Mouse (Mus musculus) v-Abl transformed pro-B cells (cell line): ENCODE results near the gene Nfam1.

Experiments used
- in situ Hi-C, 2 experiments: fragments of 400-800 bp; cut with MboI; formaldehyde crosslinking; loops; one replicate each; pipeline ENCODE4 v1.15.1; 2025; ENCODE audit not compliant: unreplicated experiment in 2 of 2

The Nfam1 gene

DNA sequence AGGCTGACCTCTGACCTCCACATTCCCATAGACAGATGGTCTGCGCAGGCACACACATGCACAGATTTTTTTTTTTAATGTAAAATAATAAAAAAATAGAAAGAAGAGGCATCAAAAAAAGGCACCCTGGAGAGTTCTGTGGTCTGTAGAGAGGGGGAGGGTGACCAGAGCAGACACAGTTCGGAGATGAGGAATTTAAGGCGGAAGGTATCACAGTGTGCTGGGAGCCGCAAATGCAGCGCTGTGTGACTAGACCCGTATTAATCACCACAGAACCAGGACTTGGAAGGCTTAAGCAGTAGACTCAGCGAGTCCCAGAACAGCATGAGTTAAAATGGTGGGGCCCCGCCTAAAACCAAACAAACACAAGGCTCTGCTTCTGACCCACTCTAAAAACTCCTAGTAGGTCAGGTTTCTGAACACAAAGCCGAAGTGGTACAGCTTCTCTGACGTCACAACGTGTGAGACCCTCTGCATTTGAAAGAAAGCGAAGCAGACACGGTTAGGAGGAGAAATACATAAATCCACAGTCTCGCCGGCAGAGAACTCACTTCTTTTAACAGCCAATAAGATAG, 25.7 kb downstream of the Nfam1 start:
- in situ Hi-C loops, result no loop called here

DNA sequence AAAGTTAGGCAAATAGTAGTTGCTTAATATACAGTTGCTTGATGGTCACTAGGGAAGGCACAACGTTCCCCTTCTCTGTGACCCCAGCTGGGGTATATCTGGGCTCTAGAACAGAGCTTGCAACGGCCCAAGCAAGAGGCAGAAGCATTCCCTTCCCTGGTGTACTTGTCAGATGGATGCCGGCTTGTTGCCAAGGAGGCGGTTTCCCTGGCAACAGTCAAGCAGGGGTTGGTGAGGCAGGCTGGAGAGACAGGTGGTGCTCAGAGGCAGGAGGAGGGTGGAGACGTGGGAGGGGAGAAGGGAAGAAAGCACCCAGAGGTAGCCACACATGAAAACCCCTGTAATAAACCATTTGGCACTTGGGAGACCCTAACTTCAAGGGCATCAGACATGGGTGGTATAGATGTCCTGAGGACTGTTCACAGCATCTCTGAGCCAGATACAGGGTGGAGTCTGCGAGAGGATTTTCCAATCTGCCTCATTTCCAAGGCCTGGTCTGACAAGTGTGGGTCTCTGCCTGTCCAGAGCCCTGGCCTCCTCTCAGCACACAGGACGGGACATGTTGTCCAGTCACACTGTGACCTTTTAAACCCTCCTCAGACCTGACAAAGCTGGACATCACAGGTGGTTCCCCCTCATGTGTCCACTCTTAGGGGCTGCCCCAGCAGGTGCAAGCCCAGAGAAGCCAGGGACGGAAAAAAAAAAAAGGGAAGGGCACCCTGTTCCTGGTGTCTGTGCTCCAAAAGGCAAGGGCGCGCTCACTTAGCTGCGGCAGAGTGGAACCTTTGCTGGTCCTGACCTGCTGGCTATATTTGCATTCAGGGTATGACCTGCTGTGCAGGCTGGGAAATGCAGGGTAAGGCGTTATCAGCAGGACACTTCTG, 30.2 kb downstream of the Nfam1 start:
- in situ Hi-C loops, result no loop called here

DNA sequence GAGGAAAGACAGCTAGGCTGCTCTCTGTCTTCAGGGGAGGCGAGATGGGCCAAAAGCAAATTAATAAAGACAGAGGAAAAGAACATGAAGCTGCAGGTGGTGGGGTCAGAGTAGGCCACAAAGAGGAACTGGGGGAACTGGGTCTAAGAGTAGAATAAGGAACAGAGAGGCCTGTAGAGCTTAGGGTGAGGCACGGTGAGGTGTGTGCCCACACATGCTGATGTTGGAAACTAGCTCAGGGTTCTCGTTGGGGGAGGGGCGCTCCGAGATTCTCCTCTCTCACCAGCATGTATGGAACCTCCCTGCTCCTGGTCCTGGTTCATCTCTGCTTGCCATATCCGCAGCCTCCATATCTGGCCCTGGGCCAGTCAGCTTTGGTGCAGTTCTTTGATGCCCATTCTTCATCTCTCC, 34.3 kb downstream of the Nfam1 start:
- in situ Hi-C loops, result no loop called here

DNA sequence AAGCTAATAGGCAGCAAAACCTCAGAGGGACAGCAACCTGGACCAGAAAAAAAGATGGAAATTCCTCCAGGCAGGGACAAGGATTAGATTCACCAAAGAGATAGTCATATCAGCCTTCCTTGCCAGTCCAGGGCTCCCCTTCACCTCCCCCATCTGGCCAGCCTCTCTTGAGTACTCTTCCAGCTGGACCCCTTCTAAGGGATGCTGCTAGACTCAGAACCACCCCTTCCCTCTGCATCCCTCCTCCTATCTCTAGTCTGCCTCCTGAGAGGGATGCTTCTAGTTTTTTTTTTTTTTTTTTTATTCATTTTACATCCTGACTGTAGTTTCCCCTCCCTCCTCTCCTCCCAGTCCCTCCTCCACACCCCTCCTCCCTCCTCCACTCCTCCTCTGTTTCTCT, 36.7 kb downstream of the Nfam1 start:
- in situ Hi-C loops, result no loop called here

DNA sequence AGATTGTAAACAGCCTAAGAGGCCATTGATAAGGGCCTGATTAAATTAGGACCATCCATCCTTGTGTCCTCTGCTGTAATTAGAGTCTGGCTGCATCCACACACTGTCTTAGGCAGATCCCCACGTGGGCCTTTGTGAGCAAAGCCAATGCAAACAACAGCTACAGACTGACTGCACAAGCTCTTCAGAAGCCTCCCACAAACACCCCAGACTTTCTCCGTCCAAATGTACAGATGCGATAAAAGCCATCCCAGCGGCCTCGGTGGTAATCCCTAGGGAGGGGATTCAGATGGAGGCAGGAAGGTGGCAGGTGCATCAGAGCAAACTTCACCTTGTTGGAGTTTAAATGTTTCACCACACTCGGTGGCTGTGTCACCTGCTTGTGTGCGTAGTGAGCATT, 37.9 kb downstream of the Nfam1 start:
- in situ Hi-C loops, result no loop called here

DNA sequence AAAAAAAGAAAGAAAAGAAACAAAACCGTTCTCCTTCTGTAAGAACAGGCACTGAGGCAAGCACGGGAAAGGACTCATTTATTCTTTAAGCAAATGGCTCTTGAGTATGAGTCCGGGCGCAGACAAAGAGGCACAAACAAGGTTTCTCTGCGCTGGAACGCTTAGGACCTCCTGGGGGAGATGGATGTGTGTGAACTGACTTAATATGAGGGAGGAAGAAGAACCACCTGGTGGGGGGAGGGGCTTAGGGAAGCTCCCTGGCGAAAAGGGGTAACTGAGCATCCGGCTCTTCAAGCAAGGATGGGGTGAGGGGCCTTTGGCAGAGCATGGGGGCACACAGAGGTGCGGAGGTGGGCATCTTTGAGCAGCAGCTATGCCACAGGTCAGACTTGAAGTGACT, 40.2 kb downstream of the Nfam1 start:
- in situ Hi-C loops, result no loop called here

DNA sequence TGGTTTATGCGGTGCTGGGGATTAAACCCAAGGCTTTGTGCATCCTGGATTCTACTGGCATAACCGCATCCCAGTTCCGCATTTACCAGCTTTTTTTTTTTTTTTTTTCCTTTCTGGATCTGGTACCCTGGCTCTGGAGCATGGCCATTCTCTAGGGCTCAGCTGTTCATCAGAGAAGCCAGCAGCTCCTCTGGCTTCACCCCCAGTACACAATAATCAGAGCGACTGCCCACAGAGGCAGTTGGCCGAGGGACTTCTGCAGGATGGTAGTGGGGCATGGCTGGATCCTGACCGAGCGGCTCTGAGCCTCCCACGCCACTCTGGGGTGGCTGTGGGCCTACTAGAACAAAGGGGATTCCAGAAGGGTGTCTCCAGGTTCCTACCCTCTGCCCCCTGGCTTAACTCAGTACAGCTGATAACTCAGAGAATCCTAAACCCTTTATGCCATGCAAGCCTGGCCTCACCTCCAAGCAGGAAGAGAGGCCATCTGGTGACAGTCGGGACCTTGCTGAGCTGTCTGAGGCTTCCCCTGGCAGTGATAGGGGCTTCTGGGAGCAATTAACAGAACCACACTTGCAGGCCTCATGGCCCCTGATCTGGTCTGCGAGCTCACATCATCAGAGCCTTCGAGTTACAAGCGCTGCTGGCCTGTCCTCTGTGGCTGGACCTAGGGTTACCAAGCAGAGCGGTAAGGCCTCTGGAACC, 40.9 kb downstream of the Nfam1 start:
- in situ Hi-C loops, result no loop called here

DNA sequence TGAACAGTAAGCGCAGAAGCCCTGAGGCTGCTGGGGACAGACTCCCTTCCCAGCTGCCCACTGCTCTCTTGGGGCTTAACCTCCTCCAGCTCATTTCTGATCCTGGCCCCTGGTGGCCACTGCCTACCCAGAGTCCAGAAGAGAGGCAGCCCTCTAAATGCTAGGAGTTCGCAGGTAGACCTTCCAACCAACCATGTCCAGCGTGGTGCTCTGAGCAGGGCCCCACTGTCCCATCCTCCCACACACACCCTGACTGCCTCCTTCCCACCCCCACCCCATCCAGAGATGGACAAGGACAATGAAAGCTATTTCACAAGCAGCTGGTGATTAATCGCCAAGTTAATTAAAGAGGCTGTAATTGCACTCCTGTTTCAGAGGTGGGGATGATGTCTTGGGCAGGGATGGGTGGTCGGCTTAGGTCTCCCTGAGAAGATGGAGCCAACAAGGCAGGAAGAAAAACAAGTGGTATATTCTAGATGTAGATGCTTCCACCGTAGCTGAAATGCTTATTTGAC, 43.9 kb downstream of the Nfam1 start:
- in situ Hi-C loops, result no loop called here

DNA sequence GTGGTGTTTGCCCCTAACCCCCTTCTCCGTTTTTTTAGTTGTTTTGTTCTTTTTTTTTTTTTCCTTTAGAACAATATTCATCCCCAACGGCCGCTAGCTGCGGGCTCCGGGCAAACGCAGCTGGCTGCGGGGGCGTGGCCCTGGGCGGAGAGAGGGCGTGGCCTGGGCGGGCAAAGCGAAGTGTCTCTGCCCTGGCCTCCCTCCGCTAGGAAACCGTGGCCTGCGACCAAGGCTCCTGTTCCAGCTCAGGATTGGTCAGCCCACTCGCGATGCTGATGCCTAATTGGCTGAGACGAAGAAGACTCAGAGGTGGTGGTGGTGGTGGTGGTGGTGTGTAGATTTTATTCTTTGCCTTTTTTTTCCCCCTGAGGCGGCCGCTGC, 45.4 kb downstream of the Nfam1 start, which contains the start of gene Tcf20:
TSS of gene Tcf20 (minus strand) at position 141 of the 381 bp plus-strand sequence.
- in situ Hi-C loops, result no loop called here

DNA sequence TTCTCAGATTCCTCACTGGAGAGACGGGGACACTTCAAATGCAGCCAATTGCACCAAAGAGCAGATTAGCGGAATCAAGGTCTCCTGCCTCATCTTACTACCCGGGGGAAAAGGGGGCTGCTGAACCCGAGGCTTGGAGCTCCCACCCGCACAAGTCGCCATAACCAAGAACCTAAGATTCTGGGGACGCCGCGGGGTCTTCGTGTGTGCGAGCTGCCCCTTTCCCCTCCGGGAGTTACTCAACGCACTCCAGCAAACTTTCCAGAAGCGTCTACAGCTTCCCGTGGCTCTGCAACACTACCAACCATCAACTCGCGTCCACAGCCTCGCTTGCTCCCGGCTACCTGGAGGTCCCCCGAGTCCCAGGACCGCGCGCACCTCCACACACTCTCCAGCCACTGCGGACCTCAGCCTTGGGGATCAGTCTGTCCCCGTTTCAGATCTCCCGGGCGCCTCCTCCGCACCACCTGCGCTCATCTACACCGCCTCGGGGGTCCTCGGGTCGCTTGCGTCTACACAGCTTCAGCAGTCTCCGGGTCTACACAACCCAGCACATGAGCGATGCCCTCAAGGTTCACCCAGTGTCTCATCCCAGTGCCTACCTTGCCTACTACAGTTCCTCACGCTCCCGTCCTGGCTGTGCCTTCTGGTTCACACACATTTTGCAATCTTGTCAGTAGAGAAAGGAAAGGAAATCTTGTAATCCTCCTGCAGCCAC, 45.9 kb downstream of the Nfam1 start:
- in situ Hi-C loops, result no loop called here

DNA sequence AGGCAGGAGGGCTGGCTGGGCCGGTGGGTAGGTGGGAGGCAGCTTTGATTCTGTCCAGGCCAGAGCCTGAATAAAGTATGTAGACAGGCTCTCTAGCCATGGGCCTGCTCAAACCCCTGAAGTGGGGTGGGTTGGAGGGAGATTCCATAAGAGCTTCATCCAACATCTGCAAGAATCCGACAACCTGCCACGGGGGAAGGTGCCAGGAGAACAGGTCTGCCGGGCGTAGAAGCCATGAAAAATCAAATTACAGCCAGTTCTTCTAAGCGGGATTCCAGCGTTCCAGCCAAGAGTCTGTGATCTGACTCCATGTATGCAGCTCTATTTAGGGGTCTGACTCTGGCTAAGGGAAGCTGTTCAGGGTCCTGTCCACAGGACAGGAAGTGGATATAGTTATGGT, 48.5 kb downstream of the Nfam1 start:
- in situ Hi-C loops, result no loop called here

DNA sequence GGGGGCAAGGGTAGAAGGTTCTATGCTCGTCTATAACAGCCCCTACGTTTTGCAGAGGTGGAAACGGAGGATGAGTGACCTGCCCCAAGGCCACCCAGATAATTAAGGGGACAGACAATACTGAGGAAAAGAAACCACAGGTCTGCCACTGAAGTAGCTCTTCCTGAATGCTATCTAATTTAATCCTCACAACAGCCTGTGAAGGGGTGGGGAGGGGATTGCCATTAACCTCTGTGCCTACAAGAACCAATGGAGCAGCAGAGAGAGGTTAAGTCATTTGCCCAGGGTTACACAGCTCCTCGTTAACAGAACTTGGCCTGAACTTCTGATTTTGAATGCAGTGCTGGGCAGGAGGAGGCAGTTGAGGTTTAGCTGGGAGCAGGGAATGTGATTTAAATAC, 49.0 kb downstream of the Nfam1 start:
- in situ Hi-C loops, result no loop called here

DNA sequence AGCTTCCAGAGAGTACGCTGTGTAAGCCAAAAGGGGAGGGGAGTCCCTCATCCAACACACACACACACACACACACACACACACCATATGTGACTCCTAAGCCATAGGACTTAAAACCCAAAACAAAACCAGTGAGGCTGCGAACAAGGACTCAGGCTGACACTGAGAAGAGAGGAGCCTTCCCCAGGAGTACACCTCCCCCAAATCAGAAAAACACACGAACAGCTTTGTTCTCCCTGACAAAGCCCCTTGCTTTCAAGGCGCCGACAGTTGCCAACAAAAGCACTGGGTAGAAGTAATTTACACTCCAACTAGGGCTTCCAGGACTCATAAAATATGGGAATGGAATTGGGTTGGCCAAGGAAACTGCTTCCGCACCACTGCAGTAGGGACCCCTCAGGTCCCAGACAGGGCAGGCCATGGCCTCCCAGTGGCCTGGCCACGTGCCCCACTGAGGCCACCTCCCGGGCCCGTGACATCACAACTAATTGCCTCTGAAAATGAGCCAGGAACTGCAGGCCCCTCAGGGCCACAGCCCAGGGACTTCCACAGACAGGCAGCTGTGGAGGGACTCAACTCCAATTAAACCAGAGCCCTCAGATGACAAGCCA, 49.6 kb downstream of the Nfam1 start:
- in situ Hi-C loops, result no loop called here

DNA sequence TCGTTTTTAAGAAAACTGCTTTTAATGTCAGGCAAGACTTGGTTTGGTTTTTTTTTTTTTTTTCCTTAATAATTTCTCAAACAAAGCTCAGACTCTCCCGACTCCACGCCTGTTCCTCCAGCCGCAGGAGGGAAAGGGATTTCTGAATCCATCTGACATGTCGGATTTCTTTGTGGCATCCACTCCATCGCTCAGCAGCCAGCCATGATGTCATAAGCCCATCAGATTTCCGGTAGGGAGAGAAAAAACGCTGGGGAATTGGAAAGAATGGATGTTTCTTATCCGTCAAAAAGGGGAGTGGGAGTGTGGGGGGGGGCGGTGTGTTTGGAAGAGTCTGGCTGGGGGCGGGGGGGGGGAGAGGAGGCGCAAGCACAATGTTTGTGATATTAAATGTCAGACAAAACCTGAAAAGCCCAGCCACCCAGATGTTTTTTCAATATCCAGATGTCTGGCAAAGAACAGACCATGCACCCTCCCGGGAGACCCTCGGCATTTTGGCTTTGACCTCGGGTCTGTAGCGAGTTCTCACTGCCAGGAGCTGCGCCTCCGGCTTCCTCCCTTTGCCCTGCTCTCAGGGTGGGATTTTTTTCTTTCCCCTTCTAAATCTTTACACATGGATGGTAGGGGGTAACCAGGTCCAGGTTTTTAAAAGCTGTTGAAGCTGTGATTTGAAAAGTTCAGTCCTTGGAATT, 50.2 kb downstream of the Nfam1 start:
- in situ Hi-C loops, result no loop called here

DNA sequence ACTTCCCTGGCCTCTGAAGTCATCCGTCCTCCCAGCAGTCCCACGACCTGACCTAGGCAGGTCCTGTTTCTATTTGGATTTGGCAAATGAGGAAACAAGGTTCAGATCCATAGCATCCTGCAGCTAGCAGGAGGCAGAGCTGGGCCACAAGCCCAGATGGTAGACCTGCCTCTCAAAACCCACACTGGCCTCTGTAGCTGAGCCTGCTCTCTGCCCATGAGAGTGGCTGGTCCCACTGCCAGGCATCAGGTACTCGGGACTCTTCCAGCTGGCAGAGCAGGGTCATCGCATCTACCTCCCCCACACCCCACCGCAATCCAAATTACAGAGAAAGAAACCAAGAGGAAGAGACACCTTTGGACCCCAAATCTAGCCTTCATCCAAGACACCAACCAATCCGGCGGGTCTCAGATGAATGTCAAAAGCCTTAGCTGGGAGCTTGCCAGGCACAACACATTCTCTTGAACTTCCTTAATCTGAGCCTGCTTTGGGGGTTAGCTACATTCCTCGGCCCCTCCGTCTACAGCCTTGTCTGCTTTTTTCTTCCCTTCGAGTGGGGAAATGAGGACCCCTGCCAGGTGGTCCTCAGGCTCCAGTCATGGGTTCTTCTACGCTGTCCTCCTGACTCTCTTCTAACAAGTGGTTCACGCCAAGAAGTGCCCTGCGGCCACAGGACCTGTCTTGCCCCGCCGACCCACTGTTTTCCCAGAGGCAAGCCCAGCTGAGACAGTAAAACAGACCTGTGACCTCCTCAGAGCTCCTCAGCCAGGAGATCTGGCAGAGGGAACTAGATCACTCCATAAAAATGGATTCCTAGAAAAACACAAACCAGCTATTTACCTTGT, 51.2 kb downstream of the Nfam1 start:
- in situ Hi-C loops, result no loop called here

DNA sequence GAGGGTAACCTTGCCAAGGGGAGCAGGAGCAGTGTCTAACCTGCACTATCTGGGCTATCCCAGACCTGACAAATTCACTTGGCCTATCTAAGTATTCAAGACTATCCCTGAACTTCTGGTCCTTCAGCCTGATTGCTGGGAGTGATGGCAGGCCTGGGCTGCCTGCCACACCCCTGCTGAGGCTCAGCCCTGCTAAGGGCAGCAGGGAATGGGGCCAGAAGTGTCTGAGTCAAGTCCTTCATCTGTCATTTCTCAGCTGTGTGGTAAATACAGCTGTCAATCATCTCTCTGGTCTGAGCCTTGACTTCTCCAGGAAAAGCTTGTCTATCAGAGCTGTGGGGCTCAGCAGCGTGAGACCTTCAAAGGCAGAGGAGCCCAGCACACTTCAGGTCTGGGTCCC, 53.6 kb downstream of the Nfam1 start:
- in situ Hi-C loops, result no loop called here

DNA sequence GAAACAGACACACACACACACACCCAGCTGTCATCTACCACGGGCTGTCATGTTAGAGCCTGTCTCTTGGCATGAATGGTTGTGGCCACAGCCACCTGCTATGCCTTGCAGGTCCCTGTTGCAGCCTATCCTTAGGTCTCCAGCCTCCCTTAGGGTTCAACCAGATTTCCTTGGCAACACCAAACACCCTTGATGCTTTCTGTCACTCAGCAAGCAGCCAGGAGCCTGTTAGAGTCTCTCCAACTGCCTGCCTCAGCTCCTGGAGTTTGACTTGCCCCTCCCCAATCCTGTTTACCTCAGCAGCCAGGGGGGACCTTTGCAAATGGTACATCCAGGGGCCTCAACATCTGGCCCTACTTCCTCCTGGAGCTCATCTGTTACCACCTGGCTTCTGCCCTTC, 58.6 kb downstream of the Nfam1 start:
- in situ Hi-C loops, result no loop called here

DNA sequence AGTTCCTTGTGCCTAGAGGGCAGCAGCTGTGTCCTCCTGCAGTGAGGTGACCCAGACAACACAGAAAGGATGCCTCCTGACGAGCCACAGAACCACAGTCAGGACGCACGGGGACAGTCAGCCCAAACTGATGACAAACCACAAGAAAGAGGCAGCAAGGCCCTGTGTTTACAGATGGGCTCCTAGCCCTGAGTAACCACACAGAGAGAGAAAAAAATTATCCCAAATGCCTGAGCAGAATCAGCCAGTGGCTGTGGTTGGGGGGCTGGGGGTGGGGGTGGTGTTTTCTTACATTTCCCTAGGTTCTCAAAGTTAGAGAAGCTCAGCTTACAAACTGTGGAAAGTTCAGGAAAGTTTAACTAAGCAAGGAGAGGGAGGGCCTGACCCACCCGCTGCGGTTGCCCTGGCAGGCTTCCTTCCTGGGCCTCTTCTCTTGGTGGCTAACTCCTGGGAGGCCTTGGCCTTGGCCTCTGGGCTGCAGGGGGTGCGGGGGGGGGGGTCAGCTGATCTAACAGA, 63.8 kb downstream of the Nfam1 start:
- in situ Hi-C loops, result no loop called here

DNA sequence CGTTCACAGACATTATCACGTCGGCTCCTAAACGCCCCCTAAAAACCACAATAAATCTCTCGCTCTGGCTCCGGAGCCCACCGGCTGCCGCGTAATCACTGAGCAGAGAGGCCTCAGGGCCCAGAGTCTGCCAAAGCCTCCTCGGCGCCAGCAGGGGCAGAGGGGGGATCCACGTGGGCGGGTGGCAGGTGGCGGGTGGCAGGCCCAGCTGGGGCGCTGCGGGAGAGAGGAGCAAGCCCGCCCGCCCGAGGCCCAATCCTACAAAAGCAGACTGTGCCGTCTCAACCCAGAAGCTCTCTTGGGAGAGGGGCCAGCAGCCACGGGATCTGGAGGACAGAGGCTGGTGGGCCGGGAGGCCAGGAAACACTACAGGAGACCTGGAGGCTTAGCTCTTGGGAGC, 64.7 kb downstream of the Nfam1 start:
- in situ Hi-C loops, result no loop called here
